Mouse (Mus musculus) bone marrow macrophage, adult 2 months (primary cell): Measurements from ENCODE around the gene Olfr3.

Experiments
- CTCF ChIP-seq: IDR thresholded peaks from 2 replicates; pipeline ENCODE4 v1.5.1; 2012; ENCODE audit warnings: low read depth, mild to moderate bottlenecking, low read length, moderate library complexity
- POLR2A ChIP-seq: IDR thresholded peaks from 2 replicates; pipeline ENCODE4 v1.6.1; 2012; ENCODE audit warnings: mild to moderate bottlenecking, low read depth, low read length, borderline replicate concordance

GRCm38 (mm10) chr2:36862560-36862959 is 45.7 kb upstream of the Olfr3 start, which contains the start of gene Olfr351:
- TF ChIP-seq POLR2A (no peak), CTCF (no peak)
